Mouse (Mus musculus): ENCODE data around the gene Dhx37.
"Not testable (repeated sequence)": the region's sequence is repeated elsewhere in the genome, so short reads cannot be mapped to it uniquely, and the experiment has no call there.

Gene Dhx37

GRCm38 (mm10) chr5:125388358-125389092 lies 45.4 kb downstream of the Dhx37 start:
- peak in 1 of 2 experiments; percentile 10 for DNase-seq

DNA sequence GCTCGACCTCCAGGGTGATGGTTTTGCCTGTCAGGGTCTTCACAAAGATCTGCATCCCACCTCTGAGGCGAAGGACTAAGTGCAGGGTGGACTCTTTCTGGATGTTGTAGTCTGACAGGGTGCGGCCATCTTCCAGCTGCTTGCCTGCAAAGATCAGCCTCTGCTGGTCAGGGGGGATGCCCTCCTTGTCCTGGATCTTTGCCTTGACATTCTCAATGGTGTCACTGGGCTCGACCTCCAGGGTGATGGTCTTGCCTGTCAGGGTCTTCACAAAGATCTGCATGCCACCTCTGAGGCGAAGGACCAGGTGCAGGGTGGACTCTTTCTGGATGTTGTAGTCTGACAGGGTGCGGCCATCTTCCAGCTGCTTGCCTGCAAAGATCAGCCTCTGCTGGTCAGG lies 46.6 kb downstream of the Dhx37 start:
- not testable (repeated sequence) for DNase-seq

DNA sequence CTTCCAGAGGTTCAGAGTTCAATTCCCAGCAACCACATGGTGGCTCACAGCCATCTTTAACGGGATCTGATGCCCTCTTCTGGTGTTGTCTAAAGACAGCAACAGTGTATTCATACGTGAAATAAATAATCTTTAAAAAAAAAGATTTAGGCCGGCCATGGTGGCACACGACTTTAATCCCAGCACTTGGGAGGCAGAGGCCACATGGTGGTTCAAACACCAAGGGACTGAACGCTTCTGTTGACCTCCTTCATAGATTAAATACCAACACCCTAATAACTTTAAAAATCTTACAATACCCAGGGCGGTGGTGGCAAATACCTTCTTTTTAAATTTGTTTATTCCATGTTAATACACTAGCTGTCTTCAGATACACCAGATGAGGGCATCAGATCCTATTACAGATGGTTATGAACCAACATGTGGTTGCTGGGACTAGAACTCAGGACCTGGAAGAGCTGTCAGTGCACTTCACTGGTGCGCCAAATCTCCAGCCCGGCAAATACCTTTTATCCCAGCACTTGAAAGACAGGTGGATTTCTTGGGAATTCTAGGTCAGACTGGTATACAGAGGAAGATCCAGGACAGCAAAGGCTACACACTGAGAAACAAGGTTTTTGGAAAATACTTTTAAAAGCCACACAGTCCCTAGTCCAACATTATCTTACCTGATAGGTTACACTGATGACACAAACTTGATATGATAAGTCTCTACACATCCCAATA lies 48.5 kb downstream of the Dhx37 start:
- DNase-seq = no peak

DNA sequence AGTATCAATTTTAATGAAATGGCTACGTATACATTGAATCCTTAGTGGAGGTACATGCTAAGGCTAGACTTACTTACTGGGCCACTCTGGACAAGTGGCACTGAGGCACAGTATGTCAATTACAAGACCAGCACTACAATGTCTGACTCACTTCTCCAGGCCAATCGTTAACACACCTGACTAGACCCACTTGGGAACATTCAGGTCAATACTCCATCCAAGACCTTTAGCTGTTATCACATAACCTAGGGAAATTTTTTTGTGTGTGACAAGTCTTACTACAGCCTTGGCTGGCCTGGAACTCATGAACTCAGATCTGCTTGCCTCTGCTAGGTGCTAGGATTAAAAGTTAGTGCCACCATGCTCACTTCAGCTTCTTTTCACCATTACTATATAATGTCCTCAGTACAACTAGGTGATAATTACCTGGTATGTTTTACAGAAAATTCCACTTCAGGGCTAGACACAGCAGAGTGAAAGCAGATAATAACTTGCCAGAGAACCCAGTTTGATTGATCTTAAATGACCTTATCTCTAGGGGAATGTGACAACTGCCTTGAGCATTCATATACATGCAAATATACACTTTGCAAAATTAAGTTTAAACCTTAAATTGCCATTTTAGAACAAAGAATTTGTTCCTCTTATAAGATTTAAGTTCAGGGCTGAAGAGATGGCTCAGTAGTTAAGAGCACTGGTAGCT lies 49.3 kb downstream of the Dhx37 start:
- DNase-seq = no peak

GRCm38 (mm10) chr5:125383637-125384420 lies 50.1 kb downstream of the Dhx37 start:
- no peak for DNase-seq

- DNase-seq = peak; percentile 78 to 79
Measured at GRCm38 (mm10) chr5:125382673-125383558, 51.0 kb downstream of the Dhx37 start.

- DNase-seq = no peak
Measured at GRCm38 (mm10) chr5:125381954-125382672, 51.8 kb downstream of the Dhx37 start.

DNA sequence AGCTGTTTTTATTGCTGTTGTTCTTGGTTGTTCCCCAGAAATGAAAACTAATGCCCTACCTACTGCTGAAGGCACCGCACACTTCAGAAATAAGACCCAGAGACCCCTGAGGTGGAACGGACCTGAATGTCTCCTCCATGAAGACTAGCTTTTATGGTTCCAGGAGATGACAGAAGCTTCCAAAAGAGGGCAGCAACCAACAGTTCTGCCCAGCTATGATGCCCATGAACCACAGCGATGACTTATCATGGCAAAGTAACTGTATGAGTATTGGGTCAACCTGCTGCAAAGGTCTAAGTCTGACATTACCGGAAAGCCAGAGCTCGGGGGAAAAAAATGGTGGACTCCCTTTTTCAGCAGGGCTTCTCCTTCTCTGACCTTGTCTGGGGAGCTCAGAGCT lies 55.0 kb downstream of the Dhx37 start:
- no peak for DNase-seq

DNA sequence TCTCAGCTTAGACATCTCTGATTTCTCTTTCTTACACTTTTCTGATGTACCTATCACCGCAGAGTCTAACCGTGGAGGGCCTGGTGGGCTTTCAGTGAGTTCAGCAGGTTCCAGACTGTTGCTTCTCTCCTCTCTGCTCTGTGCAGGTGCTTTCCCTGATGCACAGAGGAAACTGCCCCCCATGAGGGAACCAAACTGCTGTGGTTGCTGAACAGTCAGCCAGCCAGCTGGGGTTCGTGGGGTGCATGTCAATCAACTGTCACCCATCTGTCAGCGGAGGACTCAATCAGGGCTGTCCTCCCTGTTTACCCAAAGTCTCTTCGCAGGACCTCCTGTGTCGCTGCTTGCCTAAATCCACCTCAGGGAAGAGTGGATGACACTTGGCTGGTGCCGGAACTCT lies 56.7 kb downstream of the Dhx37 start:
- no peak for DNase-seq

DNA sequence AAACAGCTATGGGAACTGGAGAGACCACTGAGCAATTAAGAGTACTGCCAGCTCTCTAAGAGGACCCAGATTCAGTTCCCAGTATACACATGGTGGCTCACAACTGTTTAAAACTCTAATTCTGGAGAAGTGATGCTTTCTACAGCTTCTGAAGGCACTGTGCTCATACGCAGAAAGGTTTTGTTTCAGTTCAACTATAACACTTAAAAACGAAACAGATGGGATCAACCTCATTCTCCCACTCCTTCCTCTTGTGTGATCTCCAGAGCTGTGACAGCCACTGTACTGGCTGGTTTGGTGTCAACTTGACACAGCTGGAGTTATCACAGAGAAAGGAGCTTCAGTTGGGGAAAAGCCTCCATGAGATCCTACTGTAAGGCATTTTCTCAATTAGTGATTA lies 58.0 kb downstream of the Dhx37 start:
- no peak for DNase-seq

- no peak for DNase-seq
Measured at GRCm38 (mm10) chr5:125372027-125372426, 61.9 kb downstream of the Dhx37 start.

DNA sequence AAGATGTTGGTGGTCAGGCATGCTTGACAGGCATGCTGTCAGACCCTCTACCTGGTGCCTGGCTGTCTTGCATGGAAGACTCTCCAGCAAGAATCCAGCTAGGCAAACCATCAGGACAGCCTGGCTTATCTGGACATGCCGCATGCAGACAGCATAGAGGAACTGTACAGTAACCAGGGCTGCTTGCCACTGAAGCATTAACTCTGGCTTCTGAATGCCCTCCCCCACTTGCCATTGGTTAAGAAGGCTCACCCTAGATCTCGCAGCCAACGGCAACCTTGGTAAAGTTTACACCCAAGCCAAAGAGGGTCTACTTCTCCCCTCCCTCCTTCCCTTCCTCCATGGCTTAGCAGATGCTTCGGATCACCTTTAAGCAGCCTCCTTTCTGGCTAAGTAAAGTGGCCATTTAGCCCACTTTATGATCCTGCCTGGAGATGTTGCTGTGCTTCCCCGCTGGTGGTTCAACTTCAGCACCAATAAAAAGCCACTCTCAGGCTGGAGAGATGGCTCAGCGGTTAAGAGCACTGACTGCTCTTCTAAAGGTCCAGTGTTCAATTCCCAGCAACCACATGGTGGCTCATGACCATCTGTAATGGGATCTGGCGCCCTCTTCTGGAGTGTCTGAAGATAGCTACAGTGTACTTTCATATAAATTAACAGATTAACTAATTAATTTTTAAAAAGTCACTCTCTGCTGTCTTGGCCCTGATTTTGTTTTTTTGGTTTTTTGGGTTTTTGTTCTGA lies 62.8 kb downstream of the Dhx37 start:
- no peak for DNase-seq

GRCm38 (mm10) chr5:125368568-125368967 lies 65.4 kb downstream of the Dhx37 start:
- DNase-seq = peak; percentile 71 to 75

- DNase-seq = no peak
Measured at GRCm38 (mm10) chr5:125368156-125368555, 65.8 kb downstream of the Dhx37 start.

- no peak for DNase-seq
Measured at GRCm38 (mm10) chr5:125364851-125365429, 69.0 kb downstream of the Dhx37 start.

GRCm38 (mm10) chr5:125363894-125364293 lies 70.0 kb downstream of the Dhx37 start:
- peak; percentile 88 to 92 for DNase-seq

All from kidney, postnatal 25 days (tissue).